Mouse (Mus musculus): ENCODE measurements at regions not wholly inside any gene's neighbourhood (a gene's known extent, or its start where the extent isn't known, plus 50 kb on each side); places are given as distances from the start of the nearest gene placed in this dataset.

DNA sequence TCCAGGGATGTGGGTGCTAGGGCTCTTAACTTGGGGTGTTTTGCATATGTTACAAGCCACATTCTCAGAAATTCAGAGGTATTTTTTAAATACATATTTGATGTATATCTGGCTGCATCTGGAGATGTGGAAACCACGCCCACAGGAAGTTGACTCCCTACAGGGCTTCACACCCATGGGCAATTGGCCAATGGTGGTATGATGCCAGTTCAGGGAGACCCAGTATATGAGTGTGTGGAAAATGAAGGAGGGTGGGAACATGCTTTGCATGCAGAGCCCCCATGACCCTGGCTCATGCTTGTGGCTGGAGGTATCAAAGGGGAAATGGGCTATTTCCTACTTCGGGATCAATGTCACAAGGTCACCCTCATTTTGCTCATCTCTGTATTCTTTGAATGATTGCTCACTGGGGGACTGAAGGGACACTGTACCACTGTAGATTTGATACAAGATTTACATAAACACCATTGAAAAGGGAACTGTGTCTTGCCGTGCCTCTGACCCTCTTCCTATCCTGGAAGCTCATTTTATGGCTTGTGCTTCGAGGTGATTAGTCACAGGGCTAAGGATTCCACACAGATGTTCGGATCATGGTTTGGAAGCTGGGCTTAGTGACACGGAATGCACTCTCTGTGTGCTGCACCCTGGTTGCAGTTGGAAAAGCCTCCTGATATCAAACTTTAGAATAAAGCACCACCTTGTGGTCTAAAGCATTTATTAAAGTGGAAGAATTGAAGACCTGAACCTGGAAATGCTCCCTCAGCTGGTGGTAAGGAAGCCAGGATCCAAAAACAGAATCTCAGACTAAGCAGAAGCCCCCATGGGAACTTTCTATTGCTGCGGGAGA lies 56.8 kb upstream of the Edn1 start:
- Histone ChIP-seq H3K36me3 (ENCODE audit: control insufficient read depth, insufficient read depth, low read length) (no peaks in the 10 kb centered on the region), H3K4me1 (ENCODE audit: control insufficient read depth, insufficient read depth, insufficient read length, low read length) (no peaks in the 10 kb centered on the region; the same call in 1 of the 2 replicates), H3K27me3 (ENCODE audit: control insufficient read depth, insufficient read depth, low read length) (no peaks in the 10 kb centered on the region), H3K4me3 (ENCODE audit: low read depth, low read length) (no peak overlapping the region), H3K27ac (ENCODE audit: insufficient read depth, low read depth, low read length) (no peak overlapping the region)
- TF ChIP-seq POLR2A (IDR thresholded peaks at IDR 0.05; ENCODE audit: low read depth, low read length) = no peak
- TF ChIP-seq CTCF (IDR thresholded peaks at IDR 0.05; ENCODE audit: extremely low read depth, insufficient read length, insufficient replicate concordance, low read depth, low read length) = peak; percentile 26; the same call in 1 of the 2 replicates
- 28% methylated on average over 7 of the region's 7 CpGs for WGBS

DNA sequence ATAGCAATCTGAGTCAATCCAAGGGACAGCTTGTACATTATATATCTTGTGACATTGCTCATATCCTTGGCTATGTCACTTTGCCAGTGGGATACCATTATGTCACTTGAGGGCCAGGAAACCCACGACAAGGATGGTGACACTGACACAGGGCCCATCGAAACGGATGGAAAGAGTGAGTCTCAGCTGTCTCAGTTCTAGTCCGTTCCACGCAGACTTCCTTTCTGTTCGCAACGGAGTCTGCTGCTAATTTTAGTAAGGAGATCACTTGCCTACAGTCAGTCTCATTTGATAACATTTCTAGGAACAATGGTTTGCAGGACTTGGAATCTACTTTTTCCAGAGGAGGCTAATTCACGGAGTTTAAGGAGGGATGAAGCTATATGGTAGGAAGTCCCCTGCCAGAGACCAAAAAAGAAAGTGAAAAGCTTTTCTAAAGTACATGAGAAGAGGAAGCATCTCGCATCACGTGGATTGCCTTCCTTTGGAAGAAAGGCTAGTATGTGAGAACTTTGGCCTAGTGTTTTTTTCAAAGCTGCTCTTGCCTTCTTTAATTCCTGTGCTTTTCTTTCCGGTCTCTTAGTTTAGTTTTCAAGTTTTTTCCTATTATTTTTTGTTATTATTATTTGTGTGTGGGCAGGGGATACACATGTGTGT lies 55.4 kb upstream of the Edn1 start:
- Histone ChIP-seq H3K27me3 (ENCODE audit: control insufficient read depth, insufficient read depth, low read length) (no peaks in the 10 kb centered on the region), H3K4me3 (ENCODE audit: low read depth, low read length) (no peak overlapping the region), H3K27ac (ENCODE audit: insufficient read depth, low read depth, low read length) (no peak overlapping the region), H3K4me1 (ENCODE audit: control insufficient read depth, insufficient read depth, insufficient read length, low read length) (no peaks in the 10 kb centered on the region; the same call in 1 of the 2 replicates), H3K36me3 (ENCODE audit: control insufficient read depth, insufficient read depth, low read length) (no peaks in the 10 kb centered on the region)
- WGBS = 75% methylated on average over 11 of the region's 11 CpGs
- TF ChIP-seq POLR2A (IDR thresholded peaks at IDR 0.05; ENCODE audit: low read depth, low read length) = no peak
- no peak for TF ChIP-seq CTCF (IDR thresholded peaks at IDR 0.05; ENCODE audit: extremely low read depth, insufficient read length, insufficient replicate concordance, low read depth, low read length)

All from small intestine, adult 2 months (tissue).